Mouse (Mus musculus) heart, embryonic 14.5 days (tissue): ENCODE measurements around the gene Smndc1. TPM values are rescaled to one million over a fixed set of nuclear protein-coding genes. Genes with fewer than 3 reads are reported as not detected.

ENCODE experiments used
- ATAC-seq: fragments of 200-750 bp; cut with Nextera tagmentation; 2 replicates; pipeline ENCODE4 v1.8.0; 2017; ENCODE audit warnings: low read depth, moderate TSS enrichment; ENCODE audit not compliant: insufficient number of reproducible peaks, insufficient read depth, low FRiP score
- H3K27ac ChIP-seq, 2 experiments: fragments of 200-500 bp in 1 of 2; fragments of 300-500 bp in 1 of 2; sonication (generic) in 1 of 2; replicated peaks in 1 of 2; 2 replicates each; pipeline ENCODE4 v1.5.1; 2012 to 2014; ENCODE audit warnings: low read depth in 2 of 2, low read length in 2 of 2, control low read depth in 1 of 2, mild to moderate bottlenecking in 1 of 2, mixed read lengths in 1 of 2; ENCODE audit not compliant: control insufficient read depth in 1 of 2, insufficient read depth in 1 of 2
- H3K27me3 ChIP-seq: fragments of 300-500 bp; sonication (generic); 2 replicates; pipeline ENCODE4 v1.6.1; 2014; ENCODE audit warnings: mild to moderate bottlenecking, low read length, control low read depth; ENCODE audit not compliant: control insufficient read depth, insufficient read depth
- H3K36me3 ChIP-seq: fragments of 300-500 bp; sonication (generic); 2 replicates; pipeline ENCODE4 v1.6.1; 2014; ENCODE audit warnings: mild to moderate bottlenecking, control low read depth, low read length, mixed read lengths; ENCODE audit not compliant: control insufficient read depth, insufficient read depth
- H3K4me1 ChIP-seq, 2 experiments: fragments of 200-500 bp in 1 of 2; fragments of 300-500 bp in 1 of 2; sonication (generic) in 1 of 2; 2 replicates each; pipeline ENCODE4 v1.6.1; 2012 to 2014; ENCODE audit warnings: low read length in 2 of 2, control low read depth in 1 of 2, mixed read lengths in 1 of 2; ENCODE audit not compliant: control insufficient read depth in 2 of 2, insufficient read depth in 2 of 2
- H3K4me2 ChIP-seq: fragments of 300-500 bp; sonication (generic); 2 replicates; pipeline ENCODE4 v1.6.1; 2014; ENCODE audit warnings: mild to moderate bottlenecking, low read length
- H3K4me3 ChIP-seq, 2 experiments: fragments of 200-500 bp in 1 of 2; fragments of 300-500 bp in 1 of 2; sonication (generic) in 1 of 2; 2 replicates each; pipeline ENCODE4 v1.5.1; 2012 to 2014; ENCODE audit warnings: low read length in 2 of 2, mild to moderate bottlenecking in 2 of 2, control low read depth in 1 of 2, low read depth in 1 of 2, moderate library complexity in 1 of 2; ENCODE audit not compliant: control insufficient read depth in 1 of 2, insufficient read depth in 1 of 2
- H3K9ac ChIP-seq: fragments of 300-500 bp; sonication (generic); 2 replicates; pipeline ENCODE4 v1.6.1; 2014; ENCODE audit warnings: mild to moderate bottlenecking, low read length
- H3K9me3 ChIP-seq: fragments of 300-500 bp; sonication (generic); 2 replicates; pipeline ENCODE4 v1.6.1; 2016; ENCODE audit warnings: low read length, control low read depth; ENCODE audit not compliant: control insufficient read depth
- WGBS: fragments of 180-500 bp; shearing (Covaris S2); extraction: QIAGEN DNeasy Blood & Tissue Kit; methylation state at CpG from one replicate; pipeline ENCODE4 v1.1.7; 2014; 5-methylcytosine and 5-hydroxymethylcytosine counted together
- polyA plus RNA-seq: library from polyadenylated mRNA; unstranded; fragments of >200 nt; fragmentation: Nextera tagmentation; extraction: Ambion mirVana; gene quantifications from 2 replicates; pipeline ENCODE4 v1.2.1, GENCODE M21; 2014

The Smndc1 gene
- polyA plus RNA-seq, 1 experiment from 2014 or later, result 32.7 TPM

DNA sequence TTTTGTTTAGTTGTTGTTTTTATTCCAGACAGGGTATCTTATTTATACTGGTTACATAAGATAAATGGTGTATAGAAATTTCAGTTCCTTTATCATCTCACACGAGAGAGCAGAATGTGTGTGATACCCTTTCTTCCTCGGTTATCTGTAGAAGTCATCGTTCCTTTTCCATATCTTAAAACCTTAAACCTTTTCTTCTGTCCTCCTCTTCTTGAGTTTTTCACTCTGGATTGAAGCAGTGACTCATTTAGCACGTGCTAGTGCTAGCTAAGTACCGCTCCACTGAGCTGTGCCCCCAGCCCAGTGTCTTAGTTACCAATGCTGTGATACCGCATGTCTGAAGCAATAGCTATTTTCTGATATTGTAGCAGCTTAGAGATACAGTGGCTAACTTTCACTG, 56.6 kb downstream of the Smndc1 start:
- ATAC-seq, result no peak
- Histone ChIP-seq H3K9me3 (no peaks in the 10 kb centered on the region), H3K27me3 (no peaks in the 10 kb centered on the region), H3K36me3 (peaks cover 47% of the 10 kb centered on the region), H3K27ac (no peak overlapping the region), H3K4me3 (no peak overlapping the region), H3K4me2 (no peak overlapping the region), H3K4me1 (peaks cover 2 to 15% of the 10 kb centered on the region in 2 experiments; a peak in 2 of 4 replicates), H3K9ac (no peak overlapping the region)
- WGBS, result 80% methylated on average over 6 of the region's 6 CpGs

DNA sequence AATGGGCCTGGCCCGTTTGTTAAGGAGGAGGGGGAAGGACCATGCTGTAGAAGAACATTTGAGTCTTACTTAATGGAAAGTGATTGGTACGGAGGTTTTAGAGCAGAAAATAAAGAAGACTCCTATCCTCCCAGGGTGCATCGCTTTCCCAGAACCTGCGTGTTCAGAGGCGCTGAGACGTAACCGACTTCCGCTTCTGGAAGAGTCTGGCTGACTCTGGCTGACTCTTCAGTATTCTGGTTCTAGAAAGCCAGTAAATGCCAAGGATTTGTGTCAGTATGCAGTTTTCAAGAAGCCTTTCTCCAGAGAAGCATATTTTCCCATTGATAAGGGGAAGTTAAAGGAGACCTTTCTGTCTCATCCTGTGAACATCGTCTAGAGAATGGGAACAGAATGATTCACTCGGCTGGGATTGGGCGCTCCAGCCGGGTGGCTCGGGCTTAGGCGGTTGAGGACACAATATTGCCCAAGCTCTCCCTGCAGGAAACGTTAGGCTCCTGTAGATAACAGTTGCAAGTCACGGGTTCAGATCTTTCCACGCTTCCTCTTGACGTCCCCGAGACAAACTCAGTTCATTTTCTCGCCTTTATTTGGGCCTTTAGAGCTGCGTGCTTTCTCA, 58.4 kb downstream of the Smndc1 start:
- no peak overlapping the region for H3K4me2 ChIP-seq
- no peak for ATAC-seq
- peaks cover 32% of the 10 kb centered on the region for H3K36me3 ChIP-seq
- no peaks in the 10 kb centered on the region for H3K27me3 ChIP-seq
- 77% methylated on average over 21 of the region's 21 CpGs for WGBS
- H3K4me3 ChIP-seq, result no peak overlapping the region
- H3K9me3 ChIP-seq, result no peaks in the 10 kb centered on the region
- no peak overlapping the region for H3K9ac ChIP-seq
- peaks cover 2 to 15% of the 10 kb centered on the region in 2 experiments; a peak in 2 of 4 replicates for H3K4me1 ChIP-seq
- no peak overlapping the region for H3K27ac ChIP-seq

DNA sequence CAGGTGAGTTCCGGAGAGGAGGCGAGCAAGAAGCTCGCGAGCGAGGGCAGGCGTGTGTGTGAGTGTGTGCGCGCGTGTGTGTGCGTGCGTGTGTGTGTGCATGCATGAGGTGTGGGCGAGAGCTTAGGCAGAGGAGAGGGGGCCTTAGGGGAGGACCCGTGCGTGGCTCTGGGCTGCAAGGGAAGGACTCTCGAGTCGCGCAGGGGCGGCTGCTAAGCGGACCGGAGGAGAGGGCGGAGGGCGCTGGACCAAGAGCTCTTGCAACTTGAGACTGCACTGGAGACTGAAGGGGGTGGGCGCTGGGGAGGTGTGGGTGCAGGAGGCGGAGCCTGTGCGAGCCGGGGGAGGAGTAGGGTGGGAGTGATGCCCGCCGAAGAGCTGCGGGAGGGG, 60.4 kb downstream of the Smndc1 start:
- Histone ChIP-seq H3K4me2 (peak overlapping the region; percentile 98), H3K27me3 (no peaks in the 10 kb centered on the region), H3K36me3 (peaks cover 29% of the 10 kb centered on the region), H3K9me3 (no peaks in the 10 kb centered on the region), H3K27ac (peak overlapping the region; percentile 56 to 71), H3K4me3 (peak overlapping the region; percentile 86 to 90), H3K4me1 (peaks cover 12 to 25% of the 10 kb centered on the region in 2 experiments), H3K9ac (peak overlapping the region; percentile 87)
- peak; percentile 71 for ATAC-seq
- WGBS, result 2% methylated on average over 27 of the region's 29 CpGs

Other genes with a start within 250 kb of the Smndc1 start
- 46.0 and 49.7 TPM in 2 replicates for gene Mxi1, start 80.1 kb downstream of the Smndc1 start, polyA plus RNA-seq
- not detected in 2 replicates for gene Gm10197, start 18.8 kb downstream of the Smndc1 start, polyA plus RNA-seq
- gene Dusp5, start 138.5 kb upstream of the Smndc1 start, polyA plus RNA-seq, result 6.7 and 7.4 TPM in 2 replicates
- 276 and 280 TPM in 2 replicates for gene Nutf2-ps1, start 198.5 kb upstream of the Smndc1 start, polyA plus RNA-seq
- 37.0 and 38.5 TPM in 2 replicates for gene Smc3, start 209.8 kb upstream of the Smndc1 start, polyA plus RNA-seq